Mouse (Mus musculus) spleen, adult 2 months (tissue): ENCODE measurements around the gene Ano8.

ENCODE experiments used
- CTCF ChIP-seq: fragments of 200-500 bp; IDR thresholded peaks from 2 replicates; pipeline ENCODE4 v1.5.1; 2011; ENCODE audit warnings: mild to moderate bottlenecking, inconsistent platforms; ENCODE audit not compliant: insufficient read depth, insufficient read length, insufficient replicate concordance; ENCODE audit errors: extremely low read depth
- POLR2A ChIP-seq: fragments of 200-500 bp; IDR thresholded peaks from 2 replicates; pipeline ENCODE4 v1.6.1; 2011; ENCODE audit warnings: low read depth, low read length, inconsistent platforms

GRCm38 (mm10) chr8:71454668-71455067 is 31.1 kb downstream of the Ano8 start:
- TF ChIP-seq CTCF (no peak), POLR2A (no peak)
